Mouse (Mus musculus) forebrain, postnatal 0 days (tissue): ENCODE measurements around the gene Slc16a2. TPM values are rescaled to one million over a fixed set of nuclear protein-coding genes. Genes with fewer than 3 reads are reported as not detected.

Experiments used
- ATAC-seq: fragments of 200-750 bp; cut with Nextera tagmentation; 2 replicates; pipeline ENCODE4 v1.8.0; 2017; ENCODE audit warnings: mild to moderate bottlenecking, moderate library complexity
- DNase-seq: peaks from one replicate; pipeline ENCODE4 v3.0.0-alpha.2; 2015
- H3K27ac ChIP-seq: fragments of 300-500 bp; sonication (generic); 2 replicates; pipeline ENCODE4 v1.5.1; 2014; ENCODE audit warnings: low read depth, mild to moderate bottlenecking, antibody characterized with exemption, low read length, moderate library complexity, mixed read lengths
- H3K27me3 ChIP-seq: fragments of 300-500 bp; sonication (generic); 2 replicates; pipeline ENCODE4 v1.6.1; 2014; ENCODE audit warnings: mild to moderate bottlenecking, low read length, mixed read lengths; ENCODE audit not compliant: insufficient read depth
- H3K36me3 ChIP-seq: fragments of 300-500 bp; sonication (generic); 2 replicates; pipeline ENCODE4 v1.6.1; 2014; ENCODE audit warnings: mild to moderate bottlenecking, moderate library complexity; ENCODE audit not compliant: insufficient read depth
- H3K4me1 ChIP-seq: fragments of 300-500 bp; sonication (generic); 2 replicates; pipeline ENCODE4 v1.6.1; 2014; ENCODE audit warnings: antibody characterized with exemption; ENCODE audit not compliant: insufficient read depth
- H3K4me2 ChIP-seq: fragments of 300-500 bp; sonication (generic); 2 replicates; pipeline ENCODE4 v1.6.1; 2014; ENCODE audit warnings: low read depth, mild to moderate bottlenecking, moderate library complexity
- H3K4me3 ChIP-seq: fragments of 300-500 bp; sonication (generic); 2 replicates; pipeline ENCODE4 v1.5.1; 2014; ENCODE audit warnings: low read depth, low read length, mixed read lengths
- H3K9ac ChIP-seq: fragments of 300-500 bp; sonication (generic); 2 replicates; pipeline ENCODE4 v1.6.1; 2014; ENCODE audit warnings: mild to moderate bottlenecking
- H3K9me3 ChIP-seq: fragments of 300-500 bp; sonication (generic); 2 replicates; pipeline ENCODE4 v1.6.1; 2016; ENCODE audit warnings: low read length
- CTCF ChIP-seq: sonication (generic); IDR thresholded peaks from 2 replicates; pipeline ENCODE4 v1.5.1; 2016; ENCODE audit warnings: antibody characterized with exemption, control low read depth, low read depth
- WGBS: fragments of 180-500 bp; shearing (Covaris S2); extraction: QIAGEN DNeasy Blood & Tissue Kit; methylation state at CpG from one replicate; pipeline ENCODE4 v1.1.7; 2014; 5-methylcytosine and 5-hydroxymethylcytosine counted together
- polyA plus RNA-seq: library from polyadenylated mRNA; unstranded; fragments of >200 nt; fragmentation: Nextera tagmentation; extraction: Ambion mirVana; gene quantifications from 2 replicates; pipeline ENCODE4 v1.2.1, GENCODE M21; 2015
- total RNA-seq: library from RNA; depleted of rRNA; stranded (reverse); fragments of >200 nt; gene quantifications from 2 replicates; pipeline ENCODE4 v1.2.3, GENCODE M21; 2014; rRNA removed

Slc16a2 gene
- total and polyA plus RNA-seq, 2 experiments from 2014 or later: 52.3 to 53.8 TPM

- Histone ChIP-seq H3K9ac (no peak overlapping the region), H3K4me3 (no peak overlapping the region), H3K9me3 (no peaks in the 10 kb centered on the region), H3K4me1 (no peaks in the 10 kb centered on the region), H3K4me2 (no peak overlapping the region), H3K27me3 (no peaks in the 10 kb centered on the region; the same call in 1 of the 2 replicates), H3K27ac (no peak overlapping the region), H3K36me3 (no peaks in the 10 kb centered on the region)
- DNase-seq (no peak), ATAC-seq (no peak)
- TF ChIP-seq CTCF: no peak
- WGBS: 25% methylated on average over 2 of the region's 2 CpGs
These were observed 168.8 kb downstream of the Slc16a2 start for GRCm38 (mm10) chrX:103653021-103653420.

- no peak for TF ChIP-seq CTCF
- no peak overlapping the region for H3K27ac ChIP-seq
- ATAC-seq (no peak), DNase-seq (no peak)
- no peaks in the 10 kb centered on the region for H3K9me3 ChIP-seq
- no peaks in the 10 kb centered on the region for H3K4me1 ChIP-seq
- no peak overlapping the region for H3K4me3 ChIP-seq
- no peaks in the 10 kb centered on the region for H3K36me3 ChIP-seq
- H3K27me3 ChIP-seq: no peaks in the 10 kb centered on the region; the same call in 1 of the 2 replicates
- WGBS: 50% methylated on average over 1 of the region's 1 CpGs
- no peak overlapping the region for H3K4me2 ChIP-seq
- no peak overlapping the region for H3K9ac ChIP-seq
These were observed 169.7 kb downstream of the Slc16a2 start for GRCm38 (mm10) chrX:103652048-103652447.

Other genes starting within 250 kb of the Slc16a2 start
- gene Zcchc13, start 191.4 kb downstream of the Slc16a2 start, total RNA-seq: not detected in 2 replicates
- not detected in 2 replicates for gene Zcchc13, start 191.4 kb downstream of the Slc16a2 start, polyA plus RNA-seq
- gene Rlim, start 159.3 kb upstream of the Slc16a2 start, total RNA-seq: 41.8 and 54.6 TPM in 2 replicates
- gene Rlim, start 159.3 kb upstream of the Slc16a2 start, polyA plus RNA-seq: 10.8 and 16.4 TPM in 2 replicates